ENCODE assay signal across 29 mouse cellular contexts in the genomic region with DNA sequence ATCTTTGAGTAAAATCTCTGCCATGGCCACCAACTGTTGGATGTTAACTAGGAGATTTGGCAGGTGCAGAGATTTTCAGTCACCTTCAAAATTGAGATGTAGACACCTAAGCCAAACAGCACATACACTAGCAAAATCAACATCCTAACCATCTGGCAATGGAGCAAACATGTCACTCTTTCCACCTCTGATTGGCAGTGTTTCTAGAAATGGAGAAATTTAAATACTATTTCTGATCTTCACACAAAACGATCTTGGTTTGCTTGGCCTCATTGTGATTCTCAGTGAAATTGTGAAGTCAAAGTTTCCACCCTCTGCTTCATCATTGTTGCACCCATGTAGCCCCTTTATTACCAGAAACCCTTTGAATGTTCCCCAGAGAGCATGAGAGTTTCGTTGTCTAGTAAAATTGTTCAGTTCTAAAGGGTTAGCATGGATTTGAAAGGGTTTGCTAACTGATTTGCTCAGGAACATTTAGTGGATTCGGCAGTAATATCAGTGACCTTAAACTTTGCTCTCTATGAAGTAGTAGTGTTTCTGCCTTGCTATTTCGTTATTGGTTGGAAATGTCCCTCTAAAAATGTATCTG.
"Had no signal": no experiment of that assay in that cellular context is flagged by ENCODE, and none has a peak within 500 bp of the region (broad histone marks: within the 10 kb centered on the region; RNA-seq: fewer than 3 reads in every experiment).

No protein-coding gene starts in this region.

- ATAC-seq: hindbrain, postnatal 0 days; intestine, embryonic 16.5 days; liver, postnatal 0 days had no signal

- H3K4me2 ChIP-seq: heart, embryonic 11.5 days; heart, embryonic 13.5 days; heart, embryonic 15.5 days; hindbrain, embryonic 13.5 days; hindbrain, embryonic 15.5 days; kidney, embryonic 15.5 days; limb, embryonic 12.5 days; liver, embryonic 11.5 days; liver, embryonic 13.5 days; liver, embryonic 15.5 days had no signal

- H3K27ac ChIP-seq: heart, adult 2 months; heart, embryonic 13.5 days; heart, embryonic 15.5 days; hindbrain, embryonic 13.5 days; hindbrain, embryonic 15.5 days; hindbrain, postnatal 0 days; kidney, embryonic 15.5 days; kidney, postnatal 0 days; limb, embryonic 12.5 days; liver, embryonic 13.5 days; liver, embryonic 15.5 days had no signal

- H3K4me3 ChIP-seq: heart, adult 2 months; heart, embryonic 13.5 days; heart, embryonic 15.5 days; hindbrain, embryonic 13.5 days; hindbrain, embryonic 15.5 days; kidney, embryonic 15.5 days; limb, embryonic 12.5 days; liver, embryonic 13.5 days; liver, embryonic 15.5 days had no signal

- H3K36me3 ChIP-seq: heart, embryonic 13.5 days; heart, embryonic 15.5 days; hindbrain, embryonic 13.5 days; hindbrain, embryonic 15.5 days; kidney, embryonic 15.5 days; limb, embryonic 12.5 days; liver, embryonic 13.5 days; liver, embryonic 15.5 days had no signal

- DNase-seq: gastrocnemius, postnatal 14 days; gastrocnemius, postnatal 36 days; heart, adult 11 months; heart, adult 2 months; heart, postnatal 14 days; heart, postnatal 36 days; kidney, adult 11 months; kidney, adult 2 months; kidney, adult 9 months; kidney, postnatal 14 days; kidney, postnatal 36 days; layer of hippocampus, adult 9-11 months; layer of hippocampus, postnatal 36 days; left cerebral cortex, postnatal 4 days; liver; liver, embryonic 13.5 days; liver, postnatal 0 days had no signal

- H3K4me1 ChIP-seq: heart, embryonic 13.5 days; heart, embryonic 15.5 days; hindbrain, embryonic 13.5 days; hindbrain, embryonic 15.5 days; kidney, embryonic 15.5 days; limb, embryonic 12.5 days; liver, embryonic 13.5 days; liver, embryonic 15.5 days had no signal

- H3K9ac ChIP-seq: heart, embryonic 13.5 days; heart, embryonic 15.5 days; hindbrain, embryonic 13.5 days; hindbrain, embryonic 15.5 days; kidney, embryonic 15.5 days; limb, embryonic 12.5 days; liver, embryonic 13.5 days; liver, embryonic 15.5 days; liver, postnatal 0 days had no signal

- H3K27me3 ChIP-seq: heart, embryonic 13.5 days; heart, embryonic 15.5 days; hindbrain, embryonic 13.5 days; hindbrain, embryonic 15.5 days; kidney, embryonic 15.5 days; liver, embryonic 13.5 days; liver, embryonic 15.5 days had no signal

- H3K9me3 ChIP-seq: heart, embryonic 13.5 days; heart, embryonic 15.5 days; hindbrain, embryonic 13.5 days; hindbrain, embryonic 15.5 days; kidney, embryonic 15.5 days; liver, embryonic 13.5 days had no signal
